Mouse (Mus musculus) thymus, adult 2 months (tissue): ENCODE data around the gene Csmd2.

ENCODE experiments used
- CTCF ChIP-seq: fragments of 200-500 bp; IDR thresholded peaks from 2 replicates; pipeline ENCODE4 v1.5.1; 2012; ENCODE audit warnings: mild to moderate bottlenecking, control low read depth, low read length, moderate library complexity, borderline replicate concordance; ENCODE audit not compliant: control insufficient read depth, poor library complexity, insufficient read depth; ENCODE audit errors: extremely low read depth
- POLR2A ChIP-seq: fragments of 200-500 bp; IDR thresholded peaks from 2 replicates; pipeline ENCODE4 v1.6.1; 2012; ENCODE audit warnings: mild to moderate bottlenecking, low read length, control low read depth, moderate library complexity; ENCODE audit not compliant: control insufficient read depth, poor library complexity, insufficient read depth; ENCODE audit errors: extremely low read depth

- no peak for TF ChIP-seq CTCF
- no peak for TF ChIP-seq POLR2A
Measured at GRCm38 (mm10) chr4:128139991-128140390, 152.3 kb downstream of the Csmd2 start.
